Mouse (Mus musculus): ENCODE measurements around the gene Sptbn4.
"Not testable (repeated sequence)": the region's sequence is repeated elsewhere in the genome, so short reads cannot be mapped to it uniquely, and the experiment has no call there.

Sptbn4 gene

GRCm38 (mm10) chr7:27447419-27448286 is at the start of gene Sptbn4, which contains the start of gene Blvrb:
Sptbn4 (minus strand) TSS chr7:27447686.
Blvrb (plus strand) TSS chr7:27447978.
- peak; percentile 99 for DNase-seq (ENCODE audit: low spot score)

GRCm38 (mm10) chr7:27494659-27495367 is 47.3 kb upstream of the Sptbn4 start:
- DNase-seq (ENCODE audit: low spot score), result not testable (repeated sequence)

GRCm38 (mm10) chr7:27493450-27493849 is 46.0 kb upstream of the Sptbn4 start:
- DNase-seq (ENCODE audit: low spot score), result no peak

GRCm38 (mm10) chr7:27493022-27493421 is 45.5 kb upstream of the Sptbn4 start:
- no peak for DNase-seq (ENCODE audit: low spot score)

GRCm38 (mm10) chr7:27491856-27492255 is 44.4 kb upstream of the Sptbn4 start:
- no peak for DNase-seq (ENCODE audit: low spot score)

- peak; percentile 89 for DNase-seq (ENCODE audit: low spot score)
Observed at GRCm38 (mm10) chr7:27490543-27491329, 43.2 kb upstream of the Sptbn4 start.

- no peak for DNase-seq (ENCODE audit: low spot score)
Observed at GRCm38 (mm10) chr7:27490227-27490542, 42.7 kb upstream of the Sptbn4 start.

- no peak for DNase-seq (ENCODE audit: low spot score)
Observed at GRCm38 (mm10) chr7:27489270-27489869, 41.9 kb upstream of the Sptbn4 start.

- peak; percentile 61 for DNase-seq (ENCODE audit: low spot score)
Observed at GRCm38 (mm10) chr7:27487740-27488268, 40.3 kb upstream of the Sptbn4 start.

GRCm38 (mm10) chr7:27486770-27487697 is 39.5 kb upstream of the Sptbn4 start, which contains the start of gene Sertad1:
Sertad1 (plus strand) TSS chr7:27486910.
- peak; percentile 99 for DNase-seq (ENCODE audit: low spot score)

- no peak for DNase-seq (ENCODE audit: low spot score)
Observed at GRCm38 (mm10) chr7:27486102-27486769, 38.8 kb upstream of the Sptbn4 start.

GRCm38 (mm10) chr7:27483860-27484259 is 36.4 kb upstream of the Sptbn4 start:
- DNase-seq (ENCODE audit: low spot score), result no peak

- peak; percentile 78 for DNase-seq (ENCODE audit: low spot score)
Observed at GRCm38 (mm10) chr7:27481627-27481969, 34.1 kb upstream of the Sptbn4 start.

GRCm38 (mm10) chr7:27480927-27481626 is 33.6 kb upstream of the Sptbn4 start:
- no peak for DNase-seq (ENCODE audit: low spot score)

- DNase-seq (ENCODE audit: low spot score), result no peak
Observed at GRCm38 (mm10) chr7:27480506-27480905, 33.0 kb upstream of the Sptbn4 start.

GRCm38 (mm10) chr7:27479750-27480149 is 32.3 kb upstream of the Sptbn4 start:
- no peak for DNase-seq (ENCODE audit: low spot score)

- no peak for DNase-seq (ENCODE audit: low spot score)
Observed at GRCm38 (mm10) chr7:27478561-27478960, 31.1 kb upstream of the Sptbn4 start.

- DNase-seq (ENCODE audit: low spot score), result no peak
Observed at GRCm38 (mm10) chr7:27476098-27476635, 28.7 kb upstream of the Sptbn4 start.

GRCm38 (mm10) chr7:27475596-27475995 is 28.1 kb upstream of the Sptbn4 start:
- no peak for DNase-seq (ENCODE audit: low spot score)

Measured in layer of hippocampus, adult 11-12 months (tissue).